Mouse (Mus musculus) monocyte, adult 2 months (primary cell): ENCODE measurements around the gene Susd4.
A peak's percentile ranks its signal among the peaks of the same experiment; 100 is the strongest.

ENCODE experiments used
- DNase-seq, 2 experiments: peaks; one replicate each; pipeline ENCODE4 v3.0.0; 2022; ENCODE audit warnings: low spot score in 2 of 2, low read depth in 1 of 2

The Susd4 gene

GRCm38 (mm10) chr1:182785504-182785903 is 21.8 kb downstream of the Susd4 start:
- DNase-seq, result no peak

- DNase-seq, result no peak
These were observed 23.4 kb downstream of the Susd4 start for GRCm38 (mm10) chr1:182787030-182787429.

GRCm38 (mm10) chr1:182788896-182789295 is 25.2 kb downstream of the Susd4 start:
- no peak for DNase-seq

GRCm38 (mm10) chr1:182792521-182793071 is 28.9 kb downstream of the Susd4 start:
- peak; percentile 5 to 18 for DNase-seq

DNA sequence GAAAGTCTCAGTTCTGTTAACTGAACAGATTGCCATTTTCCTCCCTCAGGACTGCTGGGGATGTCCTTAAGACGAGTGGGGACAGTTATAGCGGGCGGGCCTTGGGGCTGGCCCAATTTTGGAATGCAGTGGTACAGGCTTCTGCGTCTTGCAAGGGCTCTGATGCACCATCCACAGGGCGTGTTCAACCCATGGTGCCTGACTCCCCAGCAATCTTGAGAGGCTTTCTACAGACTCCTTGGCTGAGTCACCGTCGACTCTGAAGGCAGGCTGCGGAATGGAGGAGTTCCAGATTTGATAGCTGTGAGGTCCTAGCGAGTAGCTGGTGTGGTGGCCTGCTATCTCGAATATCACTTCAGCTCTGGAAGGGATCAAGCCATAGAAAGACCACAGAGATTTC is 30.6 kb downstream of the Susd4 start:
- DNase-seq, result no peak

DNA sequence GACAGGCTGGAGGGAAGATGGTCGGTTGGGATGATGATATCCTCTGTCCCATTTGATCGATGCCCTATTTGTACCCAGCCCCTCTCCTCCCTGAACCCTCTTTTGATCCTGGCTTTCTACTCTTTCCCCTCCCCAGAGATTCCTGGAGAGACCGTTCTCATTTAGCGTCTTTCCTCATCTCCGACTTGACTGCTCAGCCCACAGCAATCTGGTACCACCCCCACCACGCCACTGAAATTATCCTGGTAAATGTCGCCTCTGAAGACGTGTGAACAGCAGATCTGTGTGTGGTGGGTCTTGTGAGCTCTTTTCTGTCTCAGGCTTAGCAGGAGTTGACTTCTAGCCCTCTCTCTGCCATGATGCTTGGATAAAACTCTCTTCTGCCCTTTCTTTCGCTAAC is 31.0 kb downstream of the Susd4 start:
- DNase-seq, result no peak

GRCm38 (mm10) chr1:182797048-182797447 is 33.4 kb downstream of the Susd4 start:
- no peak for DNase-seq

- DNase-seq, result no peak
These were observed 37.9 kb downstream of the Susd4 start for GRCm38 (mm10) chr1:182801590-182801989.

DNA sequence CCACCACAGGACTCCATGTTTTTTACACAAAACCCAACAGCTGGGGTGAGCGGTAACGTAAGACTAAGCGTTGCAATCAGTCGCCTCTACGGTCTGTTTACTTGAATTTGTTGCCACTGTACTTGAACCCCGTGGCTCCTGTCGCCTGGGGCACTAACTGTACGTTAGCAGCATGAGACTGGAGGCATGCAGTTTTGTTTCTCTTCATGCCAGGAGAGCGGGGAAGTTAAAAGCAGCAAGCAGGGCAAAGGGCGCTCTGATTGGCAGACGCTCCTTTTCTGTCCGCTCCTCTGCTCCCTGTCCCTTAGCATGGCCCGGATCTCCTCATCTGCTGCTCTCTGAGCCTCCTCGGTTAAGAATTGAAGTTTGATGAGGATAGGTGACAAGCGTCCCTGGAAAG is 39.2 kb downstream of the Susd4 start:
- no peak for DNase-seq

GRCm38 (mm10) chr1:182813991-182814390 is 50.3 kb downstream of the Susd4 start:
- no peak for DNase-seq

DNA sequence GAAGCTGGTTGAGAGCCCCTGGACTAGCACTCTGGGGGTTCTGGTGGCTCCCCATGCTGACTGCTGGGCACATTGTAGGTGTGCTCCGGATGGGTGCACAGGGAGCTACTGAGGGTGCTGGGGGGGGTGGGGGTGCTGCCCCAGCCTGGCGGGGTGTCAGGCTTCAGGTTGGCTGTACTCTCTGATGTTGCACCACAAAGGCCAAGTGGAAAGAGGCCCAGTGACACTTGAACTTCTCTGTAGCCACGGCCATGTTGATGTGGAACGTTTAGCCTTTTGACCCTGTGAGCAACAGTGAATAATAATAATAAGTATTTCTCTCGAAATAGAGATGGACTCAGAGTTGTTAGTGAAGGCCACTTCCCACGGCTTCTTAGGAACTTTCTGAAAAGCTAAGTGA is 50.9 kb downstream of the Susd4 start:
- no peak for DNase-seq

DNA sequence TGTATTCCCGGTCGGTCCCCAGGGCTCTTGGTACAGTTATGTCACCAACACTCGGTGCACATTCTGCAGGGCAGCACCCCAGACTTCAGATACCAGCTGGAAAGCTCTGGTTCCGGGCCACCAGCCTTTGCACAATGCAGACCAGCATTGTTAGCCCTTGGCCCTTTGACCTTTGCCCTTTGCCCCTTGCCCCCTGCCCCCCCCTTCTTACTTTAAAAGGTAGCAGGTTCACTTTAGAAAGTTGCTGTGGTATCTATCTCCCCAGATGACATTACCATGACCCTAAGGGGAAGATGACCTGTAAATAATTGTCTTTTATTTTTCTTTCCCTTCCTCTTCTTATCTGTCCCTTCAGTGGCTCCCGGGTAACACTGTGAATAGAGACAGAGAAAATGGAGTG is 53.4 kb downstream of the Susd4 start:
- DNase-seq, result no peak

GRCm38 (mm10) chr1:182817624-182818023 is 54.0 kb downstream of the Susd4 start:
- no peak for DNase-seq

DNA sequence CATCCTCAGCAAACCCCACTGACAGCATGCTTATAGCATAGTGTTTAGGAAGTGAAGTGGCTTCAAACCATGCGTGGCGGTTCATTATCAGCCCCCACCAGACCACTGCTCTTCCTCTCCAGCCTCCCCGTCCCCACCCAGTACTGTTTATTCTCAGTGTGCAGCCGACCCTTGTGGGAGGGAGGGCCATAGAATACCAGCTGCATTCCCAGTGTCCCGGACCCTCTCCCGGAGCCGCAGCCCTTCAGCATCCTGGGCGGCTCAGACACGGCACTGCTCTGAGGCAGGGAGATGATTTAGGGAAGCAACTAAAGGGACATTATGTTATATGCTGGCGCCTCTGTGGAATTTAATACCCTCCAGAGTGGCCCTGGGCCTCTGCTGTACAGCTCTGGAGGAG is 55.3 kb downstream of the Susd4 start:
- no peak for DNase-seq

DNA sequence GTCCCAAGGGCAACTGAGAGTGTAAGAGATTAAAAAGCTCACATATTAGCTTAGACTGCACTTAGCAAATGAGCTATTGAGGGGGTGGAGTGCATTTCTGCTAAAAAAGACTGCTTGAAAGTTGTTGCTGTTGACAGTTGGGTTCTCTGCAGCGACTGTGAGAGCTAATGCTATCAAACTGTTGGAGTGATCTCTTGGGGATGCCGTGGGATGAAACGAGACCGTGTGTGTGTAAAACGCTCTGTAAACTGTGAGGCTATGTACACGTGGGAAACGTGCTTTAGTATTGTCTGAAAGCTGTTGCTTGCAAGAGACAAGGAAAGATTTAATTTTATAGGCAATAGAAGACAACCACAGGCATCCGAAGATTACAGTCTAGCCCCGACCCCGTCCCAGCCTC is 59.1 kb downstream of the Susd4 start:
- no peak for DNase-seq

- no peak for DNase-seq
These were observed 60.2 kb downstream of the Susd4 start for GRCm38 (mm10) chr1:182823723-182824421.

DNA sequence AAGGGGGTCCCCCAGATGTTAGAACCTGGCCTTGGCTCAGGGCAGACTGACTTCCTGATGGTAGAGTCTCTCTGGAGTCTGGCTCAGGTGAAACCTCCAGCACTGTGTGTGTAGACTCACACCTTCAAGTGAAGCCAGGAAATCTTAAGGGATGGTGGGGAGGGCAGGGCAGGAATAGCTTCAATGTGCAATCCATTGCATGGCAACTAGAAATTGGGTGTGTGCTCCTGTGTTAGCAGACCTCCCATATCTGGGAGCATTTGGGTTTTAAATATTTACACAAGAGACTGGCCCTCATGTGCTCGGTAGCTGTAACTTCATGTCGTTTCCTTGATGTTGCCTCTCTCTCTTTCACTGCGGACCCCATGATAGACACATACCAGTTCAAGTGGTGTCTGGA is 62.9 kb downstream of the Susd4 start:
- no peak for DNase-seq

DNA sequence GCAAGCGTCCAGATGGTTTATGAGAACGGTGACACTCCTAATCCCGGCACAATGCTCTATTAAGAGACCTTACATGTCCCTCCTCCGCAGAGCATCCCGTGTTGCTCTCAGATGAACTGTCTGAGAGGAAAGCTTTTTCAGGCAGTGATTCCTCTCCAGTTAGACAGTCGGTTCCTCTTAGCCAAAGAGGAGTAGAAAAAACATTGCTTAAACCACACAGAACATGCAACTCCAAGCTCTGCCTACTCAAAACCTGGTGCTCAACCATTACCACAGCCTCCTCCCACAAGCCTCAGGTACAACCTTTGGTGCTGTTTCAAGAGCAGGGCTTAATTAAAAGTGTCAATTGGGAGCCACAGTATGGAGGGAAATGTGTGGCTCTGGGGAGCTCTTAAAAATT is 74.4 kb downstream of the Susd4 start:
- DNase-seq, result no peak

- no peak for DNase-seq
These were observed 75.8 kb downstream of the Susd4 start for GRCm38 (mm10) chr1:182839332-182839929.

DNA sequence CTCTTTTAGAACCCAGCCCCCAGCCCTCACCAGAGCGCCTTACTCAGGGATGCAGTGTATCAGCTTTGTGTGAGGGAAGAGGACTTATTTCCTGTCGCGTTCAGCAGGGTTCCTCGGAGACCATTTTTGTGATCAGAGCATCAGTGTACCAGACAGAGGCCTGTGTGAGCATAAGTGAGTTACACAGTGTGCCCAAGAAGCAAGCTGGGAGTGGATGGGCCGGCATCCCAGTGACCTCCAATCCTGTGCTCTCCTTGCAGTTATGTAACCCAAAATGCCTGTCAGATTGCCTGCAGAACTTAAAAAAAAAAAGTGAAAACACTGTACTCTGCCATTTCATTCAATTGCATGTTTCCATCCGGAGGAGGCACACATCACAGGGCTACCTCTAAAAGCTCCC is 76.4 kb downstream of the Susd4 start:
- DNase-seq, result no peak

GRCm38 (mm10) chr1:182840606-182841005 is 76.9 kb downstream of the Susd4 start:
- no peak for DNase-seq

- DNase-seq, result no peak
These were observed 85.9 kb downstream of the Susd4 start for GRCm38 (mm10) chr1:182849556-182849955.

- DNase-seq, result no peak
These were observed 86.4 kb downstream of the Susd4 start for GRCm38 (mm10) chr1:182850080-182850479.
